Mouse (Mus musculus) lung, adult 2 months (tissue): Measurements from ENCODE around the gene Mettl3.

Source experiments
- CTCF ChIP-seq: fragments of 200-500 bp; IDR thresholded peaks from 2 replicates; pipeline ENCODE4 v1.5.1; 2011; ENCODE audit warnings: mild to moderate bottlenecking, low read length, control low read depth; ENCODE audit not compliant: insufficient read depth
- POLR2A ChIP-seq: fragments of 200-500 bp; IDR thresholded peaks from 2 replicates; pipeline ENCODE4 v1.6.1; 2011; ENCODE audit warnings: low read depth, mild to moderate bottlenecking, control low read depth, low read length, borderline replicate concordance; ENCODE audit errors: extremely low read depth

- TF ChIP-seq POLR2A, result peak; percentile 15; the same call in 1 of the 2 replicates
- TF ChIP-seq CTCF, result no peak
These were observed at the start of gene Mettl3 for GRCm38 (mm10) chr14:52304644-52305271.
